Mouse (Mus musculus) erythroblast, embryonic 14.5 days (primary cell): Measurements from ENCODE around the gene Gm5737. TPM values are rescaled to one million over a fixed set of nuclear protein-coding genes. Genes with fewer than 3 reads are reported as not detected.
A peak's percentile ranks its signal among the peaks of the same experiment; 100 is the strongest.

Source experiments
- H3K27me3 ChIP-seq: 2 replicates; pipeline ENCODE4 v1.6.1; 2012; ENCODE audit warnings: inconsistent platforms; ENCODE audit not compliant: control insufficient read depth
- H3K36me3 ChIP-seq: 2 replicates; pipeline ENCODE4 v1.6.1; 2012; ENCODE audit warnings: mild to moderate bottlenecking, inconsistent platforms; ENCODE audit not compliant: control insufficient read depth
- H3K4me1 ChIP-seq: 2 replicates; pipeline ENCODE4 v1.6.1; 2012; ENCODE audit warnings: inconsistent platforms; ENCODE audit not compliant: control insufficient read depth
- H3K4me3 ChIP-seq: replicated peaks from 2 replicates; pipeline ENCODE3; 2012; ENCODE audit warnings: moderate library complexity, mild to moderate bottlenecking, inconsistent platforms
- H3K9me3 ChIP-seq: 2 replicates; pipeline ENCODE4 v1.6.1; 2012; ENCODE audit warnings: low read length, inconsistent platforms, mixed read lengths; ENCODE audit not compliant: control insufficient read depth
- GATA1 ChIP-seq: IDR thresholded peaks from 2 replicates; pipeline ENCODE4 v1.6.1; 2012; ENCODE audit warnings: low read length, inconsistent platforms, mixed read lengths
- TAL1 ChIP-seq: IDR thresholded peaks from 3 replicates; pipeline ENCODE4 v1.6.1; 2012; ENCODE audit warnings: low read length, inconsistent platforms, mixed read lengths
- polyA plus RNA-seq: library from polyadenylated mRNA; stranded (reverse); fragments of >175 nt; gene quantifications from 2 replicates; pipeline ENCODE4 v1.2.3, GENCODE M21; 2012

The Gm5737 gene
- polyA plus RNA-seq, 1 experiment: not detected

- Histone ChIP-seq H3K36me3 (peaks cover 94% of the 10 kb centered on the region), H3K9me3 (no peaks in the 10 kb centered on the region), H3K27me3 (no peaks in the 10 kb centered on the region), H3K4me3 (peak overlapping the region; percentile 54), H3K4me1 (peaks cover 96% of the 10 kb centered on the region)
- TF ChIP-seq GATA1 (no peak), TAL1 (no peak)
Measured at GRCm38 (mm10) chr7:120860799-120861487, 48.8 kb downstream of the Gm5737 start.

- H3K27me3 ChIP-seq: no peaks in the 10 kb centered on the region
- H3K36me3 ChIP-seq: peaks cover 94% of the 10 kb centered on the region
- H3K9me3 ChIP-seq: no peaks in the 10 kb centered on the region
- H3K4me3 ChIP-seq: peak overlapping the region; percentile 54
- H3K4me1 ChIP-seq: peaks cover 96% of the 10 kb centered on the region
- peak; percentile 83 for TF ChIP-seq GATA1
- TF ChIP-seq TAL1: no peak
Measured at GRCm38 (mm10) chr7:120861488-120862047, 49.4 kb downstream of the Gm5737 start.

DNA sequence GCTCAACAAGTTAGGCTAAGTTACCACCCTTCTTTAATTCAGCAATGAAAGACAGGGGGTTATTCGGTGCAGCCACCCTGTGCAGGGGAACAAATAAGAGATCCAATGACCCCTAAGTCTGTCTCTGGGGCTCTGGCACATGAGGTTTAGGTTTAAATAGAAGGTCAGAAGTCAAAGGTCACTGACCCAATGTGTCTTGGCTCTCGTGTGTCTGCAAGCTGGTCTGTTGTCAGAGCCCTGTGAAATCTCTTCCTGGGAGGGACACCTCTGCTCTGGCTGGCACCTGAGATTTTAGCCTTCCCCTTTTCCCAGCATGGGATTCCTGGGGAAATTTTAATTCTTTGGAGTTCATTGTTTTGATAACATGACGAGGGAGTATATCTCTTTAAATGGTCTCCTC, 50.0 kb downstream of the Gm5737 start:
- TF ChIP-seq GATA1: no peak
- TF ChIP-seq TAL1: no peak
- Histone ChIP-seq H3K36me3 (peaks cover 95% of the 10 kb centered on the region), H3K4me1 (peaks cover 96% of the 10 kb centered on the region), H3K9me3 (no peaks in the 10 kb centered on the region), H3K4me3 (peak overlapping the region; percentile 54), H3K27me3 (no peaks in the 10 kb centered on the region)

DNA sequence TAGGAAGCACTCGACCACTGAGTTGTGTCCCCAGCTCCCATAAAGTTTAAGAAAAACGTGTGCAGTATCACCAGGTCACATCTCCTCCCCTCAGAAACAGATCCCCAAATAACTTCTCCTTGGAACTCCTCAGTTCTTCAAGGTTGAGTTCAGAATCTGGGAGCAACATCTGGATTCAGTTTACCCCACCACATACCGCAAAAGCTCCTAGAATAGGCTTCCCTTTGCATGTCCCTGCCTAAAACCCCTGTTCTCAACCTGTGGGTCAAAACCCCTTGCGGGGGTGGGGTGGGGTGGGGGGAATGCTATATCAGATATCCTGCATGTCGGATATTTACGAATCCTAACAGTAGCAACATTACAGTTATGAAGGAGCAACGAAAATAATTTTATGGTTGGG, 50.5 kb downstream of the Gm5737 start:
- peaks cover 96% of the 10 kb centered on the region for H3K36me3 ChIP-seq
- no peaks in the 10 kb centered on the region for H3K9me3 ChIP-seq
- no peaks in the 10 kb centered on the region for H3K27me3 ChIP-seq
- H3K4me3 ChIP-seq: peak overlapping the region; percentile 54
- H3K4me1 ChIP-seq: peaks cover 97% of the 10 kb centered on the region
- no peak for TF ChIP-seq GATA1
- TF ChIP-seq TAL1: no peak

DNA sequence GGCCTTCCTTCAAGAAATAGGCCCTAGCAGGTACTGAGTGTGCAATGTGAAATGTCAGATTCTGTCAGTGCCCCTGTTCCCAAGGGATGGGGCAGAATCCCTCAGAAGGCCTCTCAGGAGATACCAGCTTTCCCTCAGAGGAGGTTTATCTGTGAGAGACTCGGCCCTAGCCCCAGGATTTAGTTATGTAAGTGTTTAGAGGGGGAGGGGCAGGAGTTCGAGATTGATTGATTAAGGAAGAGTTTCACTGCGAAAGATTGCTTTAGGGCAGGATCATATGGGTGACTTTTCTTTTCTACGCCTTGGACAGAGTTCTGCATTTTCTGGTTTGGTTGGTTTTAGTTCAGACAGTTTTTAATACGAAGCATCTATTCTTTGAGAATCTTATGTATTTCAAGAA, 51.3 kb downstream of the Gm5737 start:
- Histone ChIP-seq H3K27me3 (no peaks in the 10 kb centered on the region), H3K4me3 (peak overlapping the region; percentile 38), H3K36me3 (peaks cover 96% of the 10 kb centered on the region), H3K4me1 (peaks cover 97% of the 10 kb centered on the region), H3K9me3 (no peaks in the 10 kb centered on the region)
- TF ChIP-seq GATA1: no peak
- no peak for TF ChIP-seq TAL1

- peaks cover 96% of the 10 kb centered on the region for H3K36me3 ChIP-seq
- peak overlapping the region; percentile 50 for H3K4me3 ChIP-seq
- H3K4me1 ChIP-seq: peaks cover 99% of the 10 kb centered on the region
- TF ChIP-seq GATA1 (no peak), TAL1 (no peak)
- no peaks in the 10 kb centered on the region for H3K27me3 ChIP-seq
- no peaks in the 10 kb centered on the region for H3K9me3 ChIP-seq
Measured at GRCm38 (mm10) chr7:120865100-120865499, 52.9 kb downstream of the Gm5737 start.

GRCm38 (mm10) chr7:120865832-120866231, 53.7 kb downstream of the Gm5737 start:
- H3K9me3 ChIP-seq: no peaks in the 10 kb centered on the region
- H3K4me3 ChIP-seq: peak overlapping the region; percentile 29
- H3K36me3 ChIP-seq: peaks cover 96% of the 10 kb centered on the region
- TF ChIP-seq TAL1: peak; percentile 55; the same call in 2 of the 3 replicates
- no peak for TF ChIP-seq GATA1
- H3K27me3 ChIP-seq: no peaks in the 10 kb centered on the region
- peaks cover 99% of the 10 kb centered on the region for H3K4me1 ChIP-seq

GRCm38 (mm10) chr7:120866684-120867083, 54.5 kb downstream of the Gm5737 start:
- H3K27me3 ChIP-seq: no peaks in the 10 kb centered on the region
- TF ChIP-seq GATA1 (no peak), TAL1 (no peak)
- H3K9me3 ChIP-seq: no peaks in the 10 kb centered on the region
- peaks cover 99% of the 10 kb centered on the region for H3K36me3 ChIP-seq
- H3K4me1 ChIP-seq: peaks cover 98% of the 10 kb centered on the region
- H3K4me3 ChIP-seq: no peak overlapping the region

- Histone ChIP-seq H3K27me3 (no peaks in the 10 kb centered on the region), H3K4me1 (peaks cover 96% of the 10 kb centered on the region), H3K4me3 (peak overlapping the region; percentile 14), H3K36me3 (peaks cover 99% of the 10 kb centered on the region), H3K9me3 (no peaks in the 10 kb centered on the region)
- TF ChIP-seq TAL1 (no peak), GATA1 (no peak)
Measured at GRCm38 (mm10) chr7:120867720-120868119, 55.6 kb downstream of the Gm5737 start.

GRCm38 (mm10) chr7:120869883-120870282, 57.7 kb downstream of the Gm5737 start:
- Histone ChIP-seq H3K4me1 (peaks cover 96% of the 10 kb centered on the region), H3K27me3 (no peaks in the 10 kb centered on the region), H3K9me3 (no peaks in the 10 kb centered on the region), H3K4me3 (no peak overlapping the region), H3K36me3 (peaks cover 99% of the 10 kb centered on the region)
- TF ChIP-seq TAL1 (no peak), GATA1 (no peak)
